Mouse (Mus musculus): ENCODE results near the gene Lmnb2.

DNA sequence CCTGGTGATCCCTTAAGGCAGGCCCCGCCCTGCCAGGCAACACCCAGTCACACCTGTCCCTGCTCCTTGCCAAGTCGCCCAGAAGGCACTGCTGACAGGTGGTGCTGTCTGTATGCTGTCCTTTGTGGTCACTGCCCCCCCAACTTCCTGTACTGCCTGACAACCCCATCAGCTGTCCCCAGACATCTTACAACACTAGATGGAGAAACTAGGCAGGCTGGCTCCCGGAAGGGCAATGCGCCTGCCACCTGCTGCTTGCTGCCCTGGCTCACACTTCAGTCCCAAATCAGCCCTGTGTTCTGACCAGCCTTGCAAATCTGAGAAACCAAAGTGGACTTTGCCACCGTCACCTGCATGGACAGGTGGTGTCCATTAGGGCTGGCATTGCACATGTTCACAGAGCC is 3.8 kb downstream of the Lmnb2 start:
- TF ChIP-seq CTCF (IDR thresholded peaks at IDR 0.05; ENCODE audit: borderline replicate concordance, control insufficient read depth, extremely low read depth, insufficient read depth, low read length, poor library complexity) (no peak), POLR2A (IDR thresholded peaks at IDR 0.05; ENCODE audit: control insufficient read depth, extremely low read depth, insufficient read depth, low read length, poor library complexity) (no peak)

Measured in thymus, adult 2 months (tissue).